Mouse (Mus musculus) layer of hippocampus, adult 9-11 months (tissue): ENCODE results near the gene Rexo1.
A peak's percentile ranks its signal among the peaks of the same experiment; 100 is the strongest.

ENCODE experiments used
- DNase-seq: peaks from one replicate; pipeline ENCODE4 v3.0.0; 2022

Rexo1 gene

GRCm38 (mm10) chr10:80584642-80585552 is 23.5 kb upstream of the Rexo1 start:
- DNase-seq: peak; percentile 19

- DNase-seq: no peak
These were observed 22.7 kb upstream of the Rexo1 start for GRCm38 (mm10) chr10:80584045-80584488.

GRCm38 (mm10) chr10:80583047-80583446 is 21.7 kb upstream of the Rexo1 start:
- peak; percentile 14 for DNase-seq

GRCm38 (mm10) chr10:80578911-80579310 is 17.6 kb upstream of the Rexo1 start:
- DNase-seq: peak; percentile 54

- DNase-seq: peak; percentile 82
These were observed 16.9 kb upstream of the Rexo1 start for GRCm38 (mm10) chr10:80578131-80578750.

- DNase-seq: peak; percentile 98
These were observed 16.1 kb upstream of the Rexo1 start, which contains the start of gene Klf16 for GRCm38 (mm10) chr10:80577195-80578130. Gene Klf16, minus strand, starts transcription at chr10:80577321.

- DNase-seq: peak; percentile 64
These were observed 15.2 kb upstream of the Rexo1 start for GRCm38 (mm10) chr10:80576351-80577194.

GRCm38 (mm10) chr10:80575925-80576324 is 14.6 kb upstream of the Rexo1 start:
- DNase-seq: peak; percentile 22

GRCm38 (mm10) chr10:80574896-80575295 is 13.5 kb upstream of the Rexo1 start:
- DNase-seq: peak; percentile 37

GRCm38 (mm10) chr10:80573944-80574343 is 12.6 kb upstream of the Rexo1 start:
- no peak for DNase-seq

- no peak for DNase-seq
These were observed 11.1 kb upstream of the Rexo1 start for GRCm38 (mm10) chr10:80572477-80572876.

- DNase-seq: no peak
These were observed 9.8 kb upstream of the Rexo1 start for GRCm38 (mm10) chr10:80570871-80571836.

GRCm38 (mm10) chr10:80570419-80570818 is 9.1 kb upstream of the Rexo1 start:
- DNase-seq: no peak

- DNase-seq: no peak
These were observed 8.3 kb upstream of the Rexo1 start for GRCm38 (mm10) chr10:80569664-80570066.

GRCm38 (mm10) chr10:80568876-80569275 is 7.5 kb upstream of the Rexo1 start:
- DNase-seq: no peak

- peak; percentile 86 for DNase-seq
These were observed 5.2 kb upstream of the Rexo1 start for GRCm38 (mm10) chr10:80566375-80567092.

GRCm38 (mm10) chr10:80560621-80561020 is 739 bp downstream of the Rexo1 start:
- no peak for DNase-seq

- DNase-seq: no peak
These were observed 1.9 kb downstream of the Rexo1 start for GRCm38 (mm10) chr10:80559431-80559830.

- DNase-seq: no peak
These were observed 3.9 kb downstream of the Rexo1 start for GRCm38 (mm10) chr10:80557346-80557965.
